Mouse (Mus musculus): ENCODE measurements around the gene Nmt2.

Gene Nmt2

GRCm38 (mm10) chr2:3283602-3284472, at the start of gene Nmt2:
Gene Nmt2 (plus strand): TSS chr2:3284212.
- peak; percentile 100 for DNase-seq

GRCm38 (mm10) chr2:3239255-3239654, 44.8 kb upstream of the Nmt2 start:
- no peak for DNase-seq

DNA sequence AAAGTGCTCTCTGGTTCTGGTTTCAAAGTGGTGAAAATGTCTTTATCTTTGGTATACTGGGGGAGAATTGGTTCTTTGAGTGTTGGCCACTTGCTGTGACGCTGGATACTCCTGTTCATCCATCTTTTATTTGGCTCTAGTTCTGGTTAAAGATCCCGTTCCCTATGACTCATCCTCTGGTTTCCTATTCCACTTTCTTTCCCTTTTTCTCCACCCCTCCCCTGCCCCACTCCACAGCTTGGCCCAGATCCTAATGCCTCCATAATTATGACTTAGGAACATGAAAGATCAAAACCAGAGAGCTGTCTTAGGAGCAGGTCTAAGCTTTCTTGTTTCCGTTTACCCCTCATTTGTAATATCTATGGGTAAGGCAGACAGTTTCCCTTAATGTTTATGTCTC, 39.8 kb upstream of the Nmt2 start:
- DNase-seq = no peak

DNA sequence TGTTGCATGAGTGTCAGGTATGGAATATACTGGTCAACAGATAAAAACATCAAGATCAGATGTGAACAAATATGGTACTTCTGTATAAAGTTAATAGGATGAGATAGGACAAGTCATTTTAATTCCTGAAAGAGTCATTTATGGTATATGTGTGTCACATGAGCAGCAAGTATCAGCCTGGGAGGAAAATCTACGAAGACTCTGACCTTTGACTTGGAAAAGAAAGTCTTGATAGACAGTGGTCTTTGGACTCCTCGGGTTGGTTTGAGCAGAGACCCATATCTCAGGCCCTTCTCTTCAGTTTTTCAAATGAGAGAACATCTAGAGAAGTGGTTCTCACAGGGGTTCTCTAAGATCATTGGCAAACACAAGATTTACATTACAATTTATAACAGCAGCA, 32.7 kb upstream of the Nmt2 start:
- no peak for DNase-seq

DNA sequence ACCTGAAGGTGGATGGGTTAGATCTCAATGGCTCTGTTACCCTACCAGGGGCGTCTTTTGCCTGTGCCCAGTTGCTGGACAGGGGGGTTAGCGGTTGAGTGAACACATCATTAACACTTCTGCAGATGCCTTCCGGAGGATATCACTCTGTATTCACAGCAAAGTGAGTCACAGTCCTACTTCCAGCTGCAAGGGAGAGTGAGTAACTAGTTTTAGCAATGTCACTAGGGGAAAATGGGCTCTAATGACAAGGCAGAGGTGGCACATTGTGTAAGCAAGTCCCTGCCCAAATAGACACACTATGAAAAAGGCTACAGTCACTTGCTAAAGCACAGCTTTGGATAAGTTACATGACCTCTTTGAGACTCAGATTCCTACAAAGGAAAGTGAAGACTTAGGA, 17.5 kb upstream of the Nmt2 start:
- no peak for DNase-seq

GRCm38 (mm10) chr2:3267879-3268278, 16.1 kb upstream of the Nmt2 start:
- DNase-seq = no peak

- DNase-seq = no peak
Observed at GRCm38 (mm10) chr2:3273349-3273748, 10.7 kb upstream of the Nmt2 start.

- no peak for DNase-seq
Observed at GRCm38 (mm10) chr2:3276106-3276505, 7.9 kb upstream of the Nmt2 start.

DNA sequence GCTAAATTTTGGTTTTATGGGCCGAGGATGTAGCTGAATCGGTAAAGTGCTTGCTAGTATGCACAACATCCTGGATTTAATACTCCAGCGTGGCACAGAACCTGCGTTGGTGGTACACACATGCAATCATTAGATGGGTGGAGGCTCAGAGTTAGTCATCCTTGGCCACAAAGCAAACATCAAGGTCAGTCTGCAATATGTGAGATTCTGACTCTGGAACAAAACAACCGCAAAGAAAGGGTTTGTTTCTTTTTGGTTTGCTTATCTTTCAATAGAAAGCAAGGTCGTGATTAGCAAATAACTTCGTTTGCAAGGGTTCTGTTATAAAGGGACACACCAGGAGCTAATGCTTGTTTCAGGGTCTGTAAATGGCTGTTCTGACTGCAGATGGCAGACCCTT, 6.5 kb upstream of the Nmt2 start:
- no peak for DNase-seq

- DNase-seq = no peak
Observed at GRCm38 (mm10) chr2:3281311-3281710, 2.7 kb upstream of the Nmt2 start.

DNA sequence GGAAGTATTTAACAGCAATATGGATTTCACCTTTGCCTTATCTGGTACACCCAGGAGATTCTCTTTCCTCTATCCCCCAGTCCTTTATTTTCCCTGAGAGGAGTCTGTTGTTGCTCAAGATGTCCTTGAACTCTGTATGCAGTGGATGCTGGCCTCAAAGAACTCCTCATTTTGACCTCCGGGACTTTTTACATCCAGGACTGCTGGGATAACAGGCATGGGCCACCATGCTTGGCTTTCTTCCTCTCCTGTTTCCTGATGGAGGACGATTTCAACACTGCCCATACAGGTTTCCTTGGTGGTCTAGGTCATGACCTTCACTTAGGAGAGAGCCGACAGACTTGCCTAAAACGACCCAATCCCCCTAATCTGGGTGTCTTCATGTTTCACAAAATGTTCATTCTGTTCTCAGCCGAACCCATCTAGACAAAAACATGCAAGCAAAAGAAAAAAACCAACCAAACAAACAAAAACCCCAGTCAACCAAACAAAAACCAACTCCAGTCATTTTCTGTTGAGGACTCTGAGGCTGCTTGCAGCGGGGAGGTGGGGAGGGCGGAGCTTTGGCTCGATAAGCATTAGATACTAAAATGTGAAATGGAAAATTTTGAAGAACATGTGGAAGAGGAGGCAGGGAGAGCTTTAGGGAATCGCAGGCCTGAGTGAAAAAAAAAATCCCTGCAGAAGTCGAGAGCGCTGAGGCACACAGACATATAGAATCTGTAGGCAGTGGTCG, 978 bp upstream of the Nmt2 start:
- peak; percentile 46 for DNase-seq

GRCm38 (mm10) chr2:3284473-3285180, 615 bp downstream of the Nmt2 start:
- DNase-seq = peak; percentile 43

- peak; percentile 22 for DNase-seq
Observed at GRCm38 (mm10) chr2:3285181-3285530, 1.1 kb downstream of the Nmt2 start.

- DNase-seq = no peak
Observed at GRCm38 (mm10) chr2:3285709-3286108, 1.7 kb downstream of the Nmt2 start.

DNA sequence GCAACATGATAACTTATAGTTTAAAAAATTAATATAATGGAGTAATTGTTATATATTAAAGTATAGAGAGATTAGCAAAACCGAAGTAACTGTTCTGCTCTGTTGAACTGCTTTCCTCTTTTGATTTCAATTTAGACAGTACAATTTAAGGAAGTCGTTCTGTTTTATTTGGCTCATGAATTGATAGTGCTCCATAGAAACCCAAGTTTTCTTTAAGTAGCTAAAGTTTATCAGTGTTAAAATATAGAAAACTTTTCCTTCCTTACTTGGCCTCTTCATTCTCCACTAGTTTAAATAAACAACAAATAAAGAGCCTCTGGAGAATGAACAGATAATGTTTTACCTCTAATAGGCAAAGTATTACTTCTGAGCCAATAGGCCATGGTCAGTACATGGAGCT, 2.2 kb downstream of the Nmt2 start:
- DNase-seq = no peak

- DNase-seq = no peak
Observed at GRCm38 (mm10) chr2:3289581-3289980, 5.6 kb downstream of the Nmt2 start.

DNA sequence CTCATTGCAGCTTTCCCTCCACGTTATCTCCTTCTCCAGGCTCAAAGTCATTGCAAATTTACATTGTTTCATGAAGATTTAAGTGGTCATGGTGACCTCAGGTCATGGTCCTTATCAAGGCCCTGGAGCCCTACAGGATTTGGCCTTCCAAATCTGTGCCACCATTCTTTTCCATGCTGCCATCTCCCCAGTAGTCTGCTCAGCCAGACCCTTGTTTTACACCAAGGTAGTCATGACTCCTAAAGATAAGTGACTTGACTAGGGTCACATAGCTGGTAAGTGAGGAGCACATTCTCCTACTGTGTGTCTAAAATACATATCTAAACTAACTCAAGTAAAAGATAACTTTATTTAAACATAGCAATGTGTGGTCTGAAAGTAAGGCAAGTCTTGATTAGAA, 8.2 kb downstream of the Nmt2 start:
- DNase-seq = no peak

- peak; percentile 7 for DNase-seq
Observed at GRCm38 (mm10) chr2:3295826-3296225, 11.8 kb downstream of the Nmt2 start.

DNA sequence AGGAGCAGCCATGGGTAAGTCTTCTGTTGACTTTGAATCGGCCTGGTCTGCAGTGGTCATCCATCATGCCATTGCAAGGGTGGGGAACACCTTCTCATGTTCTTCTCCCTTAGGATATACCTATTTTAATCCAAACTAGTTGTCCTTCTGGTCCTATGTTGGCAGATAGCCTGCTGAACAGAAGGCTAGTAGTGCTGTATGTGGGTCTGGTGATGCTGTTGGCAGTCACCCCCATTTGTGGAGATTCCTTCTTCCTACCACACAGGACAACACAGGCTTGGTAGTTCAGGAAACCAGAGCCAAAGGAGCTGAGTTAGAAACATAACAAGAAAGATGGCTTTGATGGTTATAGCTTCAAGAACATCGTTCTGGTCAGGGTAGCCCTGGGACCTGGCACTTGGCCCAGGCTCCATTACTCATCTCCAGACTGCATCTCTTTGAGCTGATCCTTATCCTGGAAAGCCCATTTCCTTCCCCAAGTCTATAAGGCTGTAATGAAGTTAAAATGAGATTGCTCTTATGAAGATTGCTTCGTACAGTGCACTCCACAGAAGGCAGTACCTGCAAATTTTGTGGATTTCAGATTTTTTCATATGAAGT, 21.5 kb downstream of the Nmt2 start:
- peak; percentile 16 for DNase-seq

- peak; percentile 29 for DNase-seq
Observed at GRCm38 (mm10) chr2:3323132-3323531, 39.1 kb downstream of the Nmt2 start.

DNA sequence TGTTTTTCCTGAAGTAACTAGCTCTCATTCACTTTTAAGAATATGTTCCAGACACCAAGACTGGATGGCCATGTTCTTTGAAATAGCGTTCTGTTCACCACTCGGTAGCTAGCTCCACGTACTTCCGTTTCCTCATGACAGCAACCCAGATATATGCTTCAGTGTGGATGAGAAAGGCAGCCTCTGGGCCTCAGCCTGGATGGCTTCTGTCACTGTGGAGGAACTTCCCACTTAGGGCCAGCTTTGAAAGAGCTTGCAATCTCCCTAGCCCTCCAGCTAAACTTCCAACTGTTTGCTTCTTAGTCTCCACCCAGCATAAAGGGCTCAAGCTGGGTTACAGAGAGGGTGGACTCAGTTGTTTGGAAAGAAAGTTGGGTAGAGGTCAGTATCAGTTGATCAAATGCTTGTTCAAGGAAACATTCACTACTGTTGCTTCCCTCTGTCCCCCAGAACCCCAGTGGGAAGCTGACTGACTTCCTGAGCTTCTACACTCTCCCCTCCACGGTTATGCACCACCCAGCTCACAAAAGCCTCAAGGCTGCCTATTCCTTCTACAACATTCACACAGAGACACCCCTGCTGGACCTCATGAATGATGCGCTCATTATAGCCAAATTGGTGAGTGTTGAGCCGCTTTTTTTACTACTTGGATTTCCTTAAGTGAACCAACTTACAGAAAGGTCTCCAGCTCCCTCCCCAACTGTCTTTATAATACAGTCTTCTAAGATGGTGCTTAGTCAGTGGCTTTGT, 40.5 kb downstream of the Nmt2 start:
- no peak for DNase-seq

DNA sequence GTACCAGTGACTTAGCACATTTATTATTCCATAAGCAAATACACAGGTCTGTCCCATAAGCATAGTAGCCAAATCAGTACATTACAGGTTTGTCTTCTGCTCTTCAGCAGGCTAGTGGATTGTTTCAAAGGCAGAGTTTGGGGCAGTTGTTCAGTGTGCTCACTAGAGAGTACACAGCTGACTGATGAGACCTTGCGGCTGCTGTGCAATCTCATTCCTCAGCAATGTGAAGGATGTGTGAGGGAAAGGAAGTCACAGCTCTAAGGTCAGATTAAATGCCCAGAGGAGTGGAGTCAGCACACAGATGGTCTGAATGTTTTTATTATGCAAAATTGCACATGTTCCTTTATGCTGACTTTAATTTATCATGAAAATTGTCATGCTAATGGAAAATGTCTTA, 42.5 kb downstream of the Nmt2 start:
- DNase-seq = peak; percentile 27

DNA sequence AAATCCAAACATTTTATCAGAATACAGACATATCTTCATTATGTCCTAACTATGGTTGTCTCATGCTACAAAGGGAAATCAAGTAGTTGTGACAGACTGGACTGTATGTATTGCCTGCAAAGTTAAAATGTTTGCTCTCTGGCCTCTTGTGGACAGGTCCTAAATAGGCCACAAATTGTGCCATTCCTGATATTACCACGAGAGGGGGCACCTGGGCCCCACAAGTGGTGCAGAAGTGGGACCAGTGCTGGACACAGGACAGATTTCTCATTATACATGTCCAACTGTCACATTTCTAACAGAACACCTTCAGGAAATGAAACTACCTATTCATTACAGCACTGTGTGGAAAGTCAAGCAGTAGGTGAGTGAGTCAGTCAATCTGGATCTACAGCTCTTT, 43.3 kb downstream of the Nmt2 start:
- peak; percentile 85 for DNase-seq
